Mouse (Mus musculus) forebrain, embryonic 14.5 days (tissue): ENCODE results near the gene Vta1. TPM values are rescaled to one million over a fixed set of nuclear protein-coding genes. Genes with fewer than 3 reads are reported as not detected.

ENCODE experiments used
- ATAC-seq: fragments of 200-750 bp; cut with Nextera tagmentation; 2 replicates; pipeline ENCODE4 v1.8.0; 2017; ENCODE audit warnings: mild to moderate bottlenecking, moderate library complexity
- DNase-seq: peaks from one replicate; pipeline ENCODE4 v3.0.0-alpha.2; 2015; ENCODE audit warnings: low spot score
- H3K27ac ChIP-seq: fragments of 300-500 bp; sonication (generic); 2 replicates; pipeline ENCODE4 v1.5.1; 2014; ENCODE audit warnings: low read depth, mild to moderate bottlenecking, control low read depth, low read length, moderate library complexity
- H3K27me3 ChIP-seq: fragments of 300-500 bp; sonication (generic); replicated peaks from 2 replicates; pipeline ENCODE4 v1.6.1; 2014; ENCODE audit warnings: low read length, control low read depth, mixed read lengths; ENCODE audit not compliant: control insufficient read depth, insufficient read depth
- H3K36me3 ChIP-seq: fragments of 300-500 bp; sonication (generic); 2 replicates; pipeline ENCODE4 v1.6.1; 2014; ENCODE audit warnings: low read length, control low read depth; ENCODE audit not compliant: control insufficient read depth, insufficient read depth
- H3K4me1 ChIP-seq: fragments of 300-500 bp; sonication (generic); 2 replicates; pipeline ENCODE4 v1.6.1; 2014; ENCODE audit warnings: antibody characterized with exemption, low read length, control low read depth; ENCODE audit not compliant: control insufficient read depth, insufficient read depth
- H3K4me2 ChIP-seq: fragments of 300-500 bp; sonication (generic); 2 replicates; pipeline ENCODE4 v1.6.1; 2014; ENCODE audit warnings: mild to moderate bottlenecking, control low read depth, low read length
- H3K4me3 ChIP-seq: fragments of 300-500 bp; sonication (generic); 2 replicates; pipeline ENCODE4 v1.5.1; 2014; ENCODE audit warnings: low read depth, low read length, control low read depth
- H3K9ac ChIP-seq: fragments of 300-500 bp; sonication (generic); 2 replicates; pipeline ENCODE4 v1.6.1; 2014; ENCODE audit warnings: mild to moderate bottlenecking, low read length, control low read depth, moderate library complexity
- H3K9me3 ChIP-seq: fragments of 300-500 bp; sonication (generic); replicated peaks from 2 replicates; pipeline ENCODE4 v1.6.1; 2016; ENCODE audit warnings: low read length, control low read depth, mixed read lengths; ENCODE audit not compliant: control insufficient read depth
- WGBS: fragments of 180-500 bp; shearing (Covaris S2); extraction: QIAGEN DNeasy Blood & Tissue Kit; methylation state at CpG from one replicate; pipeline ENCODE4 v1.1.7; 2014; 5-methylcytosine and 5-hydroxymethylcytosine counted together
- polyA plus RNA-seq: library from polyadenylated mRNA; unstranded; fragments of >200 nt; fragmentation: Nextera tagmentation; extraction: Ambion mirVana; gene quantifications from 2 replicates; pipeline ENCODE4 v1.2.1, GENCODE M21; 2014

Gene Vta1
- polyA plus RNA-seq, 1 experiment from 2014 or later, result 214 TPM

- ATAC-seq (no peak), DNase-seq (no peak)
- H3K36me3 ChIP-seq, result peaks cover 3% of the 10 kb centered on the region; the same call in 1 of the 2 replicates
- no peak overlapping the region for H3K27ac ChIP-seq
- 0 out of 2 replicates have a peak, but pooled peaks cover 2% of the 10 kb centered on the region for H3K4me1 ChIP-seq
- H3K4me3 ChIP-seq, result no peak overlapping the region
- H3K4me2 ChIP-seq, result no peak overlapping the region
- no peak overlapping the region for H3K9ac ChIP-seq
- 98% methylated on average over 1 of the region's 1 CpGs for WGBS
- H3K9me3 ChIP-seq, result no peaks in the 10 kb centered on the region; the same call in 1 of the 2 replicates
- H3K27me3 ChIP-seq, result no peaks in the 10 kb centered on the region
Measured at GRCm38 (mm10) chr10:14685663-14686062, 19.7 kb downstream of the Vta1 start.

GRCm38 (mm10) chr10:14666147-14666546 lies 39.2 kb downstream of the Vta1 start:
- H3K9ac ChIP-seq, result no peak overlapping the region
- no peaks in the 10 kb centered on the region for H3K27me3 ChIP-seq
- no peaks in the 10 kb centered on the region for H3K4me1 ChIP-seq
- no peak overlapping the region for H3K4me3 ChIP-seq
- no peak for DNase-seq
- WGBS, result 91% methylated on average over 2 of the region's 2 CpGs
- no peak for ATAC-seq
- no peaks in the 10 kb centered on the region for H3K9me3 ChIP-seq
- no peak overlapping the region for H3K4me2 ChIP-seq
- peaks cover 30% of the 10 kb centered on the region for H3K36me3 ChIP-seq
- H3K27ac ChIP-seq, result no peak overlapping the region

GRCm38 (mm10) chr10:14660875-14661274 lies 44.5 kb downstream of the Vta1 start:
- H3K27ac ChIP-seq, result no peak overlapping the region
- H3K4me2 ChIP-seq, result no peak overlapping the region
- H3K4me3 ChIP-seq, result no peak overlapping the region
- ATAC-seq (no peak), DNase-seq (no peak)
- H3K9me3 ChIP-seq, result no peaks in the 10 kb centered on the region
- no peaks in the 10 kb centered on the region for H3K4me1 ChIP-seq
- no peak overlapping the region for H3K9ac ChIP-seq
- WGBS, result 77% methylated on average over 2 of the region's 2 CpGs
- H3K36me3 ChIP-seq, result peaks cover 23% of the 10 kb centered on the region
- no peaks in the 10 kb centered on the region for H3K27me3 ChIP-seq

- no peak for DNase-seq
- WGBS, result 89% methylated on average over 1 of the region's 1 CpGs
- no peaks in the 10 kb centered on the region for H3K36me3 ChIP-seq
- no peak overlapping the region for H3K9ac ChIP-seq
- no peaks in the 10 kb centered on the region for H3K9me3 ChIP-seq
- no peak for ATAC-seq
- H3K4me2 ChIP-seq, result no peak overlapping the region
- H3K4me3 ChIP-seq, result no peak overlapping the region
- no peaks in the 10 kb centered on the region for H3K4me1 ChIP-seq
- no peaks in the 10 kb centered on the region for H3K27me3 ChIP-seq
- H3K27ac ChIP-seq, result no peak overlapping the region
Measured at GRCm38 (mm10) chr10:14639635-14640034, 65.7 kb downstream of the Vta1 start.

- ATAC-seq (no peak), DNase-seq (no peak)
- Histone ChIP-seq H3K36me3 (no peaks in the 10 kb centered on the region), H3K4me3 (no peak overlapping the region), H3K9me3 (no peaks in the 10 kb centered on the region), H3K4me1 (no peaks in the 10 kb centered on the region), H3K4me2 (no peak overlapping the region), H3K27me3 (no peaks in the 10 kb centered on the region), H3K9ac (no peak overlapping the region), H3K27ac (no peak overlapping the region)
- 92% methylated on average over 4 of the region's 4 CpGs for whole genome bisulfite sequencing
Measured at GRCm38 (mm10) chr10:14639043-14639442, 66.3 kb downstream of the Vta1 start.

- DNase-seq (no peak), ATAC-seq (no peak)
- H3K27me3 ChIP-seq, result no peaks in the 10 kb centered on the region
- H3K4me3 ChIP-seq, result no peak overlapping the region
- 90% methylated on average over 1 of the region's 1 CpGs for WGBS
- no peaks in the 10 kb centered on the region for H3K9me3 ChIP-seq
- H3K4me1 ChIP-seq, result no peaks in the 10 kb centered on the region
- H3K4me2 ChIP-seq, result no peak overlapping the region
- no peaks in the 10 kb centered on the region for H3K36me3 ChIP-seq
- no peak overlapping the region for H3K9ac ChIP-seq
- no peak overlapping the region for H3K27ac ChIP-seq
Measured at GRCm38 (mm10) chr10:14625706-14626105, 79.7 kb downstream of the Vta1 start.

GRCm38 (mm10) chr10:14619156-14619555 lies 86.2 kb downstream of the Vta1 start:
- ATAC-seq, result no peak
- Histone ChIP-seq H3K4me2 (no peak overlapping the region), H3K27me3 (no peaks in the 10 kb centered on the region), H3K36me3 (no peaks in the 10 kb centered on the region), H3K27ac (no peak overlapping the region), H3K9me3 (no peaks in the 10 kb centered on the region), H3K4me3 (no peak overlapping the region), H3K9ac (no peak overlapping the region), H3K4me1 (no peaks in the 10 kb centered on the region)
- no peak for DNase-seq
- WGBS, result 79% methylated on average over 1 of the region's 1 CpGs

GRCm38 (mm10) chr10:14618301-14618700 lies 87.1 kb downstream of the Vta1 start:
- DNase-seq (no peak), ATAC-seq (no peak)
- Histone ChIP-seq H3K36me3 (no peaks in the 10 kb centered on the region), H3K9me3 (no peaks in the 10 kb centered on the region), H3K4me1 (no peaks in the 10 kb centered on the region), H3K27me3 (no peaks in the 10 kb centered on the region), H3K4me2 (no peak overlapping the region), H3K9ac (no peak overlapping the region), H3K27ac (no peak overlapping the region), H3K4me3 (no peak overlapping the region)
- WGBS, result 97% methylated on average over 1 of the region's 1 CpGs

GRCm38 (mm10) chr10:14615441-14615840 lies 89.9 kb downstream of the Vta1 start:
- no peaks in the 10 kb centered on the region for H3K36me3 ChIP-seq
- H3K9ac ChIP-seq, result no peak overlapping the region
- no peak overlapping the region for H3K4me2 ChIP-seq
- DNase-seq, result no peak
- H3K27me3 ChIP-seq, result no peaks in the 10 kb centered on the region
- no peaks in the 10 kb centered on the region for H3K9me3 ChIP-seq
- no peak overlapping the region for H3K4me3 ChIP-seq
- no peaks in the 10 kb centered on the region for H3K4me1 ChIP-seq
- no peak for ATAC-seq
- no peak overlapping the region for H3K27ac ChIP-seq
